Mouse (Mus musculus) MEL (cell line): ENCODE results near the gene Adamtsl4. TPM values are rescaled to one million over a fixed set of nuclear protein-coding genes. Genes with fewer than 3 reads are reported as not detected.

Source experiments
- DNase-seq: peaks from one replicate; pipeline ENCODE4 v3.0.0; 2011; ENCODE audit warnings: low read depth, low spot score
- H3K27ac ChIP-seq: 2 replicates; pipeline ENCODE4 v1.5.1; 2012; ENCODE audit warnings: low read depth, mild to moderate bottlenecking, control low read depth, low read length, moderate library complexity; ENCODE audit not compliant: control insufficient read depth
- H3K27me3 ChIP-seq, 2 experiments: fragments of 150-350 bp in 1 of 2; sonication (generic) in 1 of 2; 2 replicates each; pipeline ENCODE4 v1.6.1; 2012; ENCODE audit warnings: low read length in 2 of 2, mild to moderate bottlenecking in 2 of 2, improper control_type of control experiment in 1 of 2, moderate library complexity in 1 of 2; ENCODE audit not compliant: insufficient read depth in 2 of 2, control insufficient read depth in 1 of 2
- H3K36me3 ChIP-seq, 2 experiments: 2 replicates each; pipeline ENCODE4 v1.6.1; 2012 to 2014; ENCODE audit warnings: low read length in 2 of 2, improper control_type of control experiment in 1 of 2, inconsistent platforms in 1 of 2, mild to moderate bottlenecking in 1 of 2; ENCODE audit not compliant: insufficient read depth in 2 of 2, control insufficient read depth in 1 of 2
- H3K4me1 ChIP-seq, 2 experiments: fragments of 150-350 bp in 1 of 2; sonication (generic) in 1 of 2; 2 replicates each; pipeline ENCODE4 v1.6.1; 2012; ENCODE audit warnings: low read length in 2 of 2, improper control_type of control experiment in 1 of 2, mild to moderate bottlenecking in 1 of 2; ENCODE audit not compliant: insufficient read depth in 2 of 2, control insufficient read depth in 1 of 2
- H3K4me3 ChIP-seq, 2 experiments: fragments of 150-350 bp in 1 of 2; sonication (generic) in 1 of 2; 2 replicates each; pipeline ENCODE4 v1.5.1; 2012; ENCODE audit warnings: low read depth in 2 of 2, low read length in 2 of 2, mild to moderate bottlenecking in 2 of 2, moderate library complexity in 2 of 2, control low read depth in 1 of 2, improper control_type of control experiment in 1 of 2; ENCODE audit not compliant: control insufficient read depth in 1 of 2, insufficient read depth in 1 of 2
- H3K79me2 ChIP-seq: 2 replicates; pipeline ENCODE4 v1.6.1; 2012; ENCODE audit warnings: mild to moderate bottlenecking, low read length, moderate library complexity; ENCODE audit not compliant: control insufficient read depth, poor library complexity, insufficient read depth
- H3K9ac ChIP-seq: 2 replicates; pipeline ENCODE4 v1.6.1; 2012; ENCODE audit warnings: low read depth, mild to moderate bottlenecking, control low read depth, low read length, moderate library complexity; ENCODE audit not compliant: control insufficient read depth, poor library complexity, severe bottlenecking
- H3K9me3 ChIP-seq: fragments of 150-350 bp; sonication (generic); replicated peaks from 2 replicates; pipeline ENCODE4 v1.6.1; 2012; ENCODE audit warnings: mild to moderate bottlenecking, low read length, improper control_type of control experiment, moderate library complexity; ENCODE audit not compliant: insufficient read depth
- BHLHE40 ChIP-seq: IDR thresholded peaks from 2 replicates; pipeline ENCODE4 v1.6.1; 2012; ENCODE audit warnings: low read depth, mild to moderate bottlenecking, inconsistent platforms, low read length, improper control_type of control experiment, borderline replicate concordance
- CHD2 ChIP-seq: IDR thresholded peaks from 2 replicates; pipeline ENCODE4 v1.6.1; 2011; ENCODE audit warnings: low read length, improper control_type of control experiment
- E2F4 ChIP-seq: IDR thresholded peaks from 2 replicates; pipeline ENCODE4 v1.6.1; 2011; ENCODE audit warnings: low read depth, low read length, improper control_type of control experiment, borderline replicate concordance
- ELF1 ChIP-seq: IDR thresholded peaks from 2 replicates; pipeline ENCODE4 v1.6.1; 2014; ENCODE audit warnings: low read depth, mild to moderate bottlenecking, inconsistent platforms, low read length, improper control_type of control experiment, moderate library complexity
- EP300 ChIP-seq, 2 experiments: IDR thresholded peaks; 2 replicates each; pipeline ENCODE4 v1.6.1; 2011; ENCODE audit warnings: improper control_type of control experiment in 2 of 2, low read length in 2 of 2, low read depth in 1 of 2, mild to moderate bottlenecking in 1 of 2
- ETS1 ChIP-seq: IDR thresholded peaks from 2 replicates; pipeline ENCODE4 v1.6.1; 2012; ENCODE audit warnings: low read depth, mild to moderate bottlenecking, inconsistent platforms, low read length, improper control_type of control experiment, moderate library complexity
- GABPA ChIP-seq: IDR thresholded peaks from 2 replicates; pipeline ENCODE4 v1.6.1; 2012; ENCODE audit warnings: low read depth, mild to moderate bottlenecking, inconsistent platforms, low read length, improper control_type of control experiment, moderate library complexity
- KAT2A ChIP-seq: conservative IDR thresholded peaks from 2 replicates; pipeline ENCODE4 v1.6.1; 2012; ENCODE audit warnings: low read depth, low read length, improper control_type of control experiment, inconsistent platforms
- MAFK ChIP-seq: IDR thresholded peaks from 2 replicates; pipeline ENCODE4 v1.6.1; 2011; ENCODE audit warnings: low read depth, mild to moderate bottlenecking, low read length, improper control_type of control experiment, borderline replicate concordance
- MAX ChIP-seq: IDR thresholded peaks from 2 replicates; pipeline ENCODE4 v1.6.1; 2011; ENCODE audit warnings: low read length, improper control_type of control experiment
- POLR2AphosphoS2 ChIP-seq: IDR thresholded peaks from 2 replicates; pipeline ENCODE4 v1.6.1; 2011; ENCODE audit warnings: low read length, improper control_type of control experiment
- POLR2AphosphoS5 ChIP-seq: IDR thresholded peaks from 2 replicates; pipeline ENCODE4 v1.6.1; 2012; ENCODE audit warnings: low read depth, borderline replicate concordance, mild to moderate bottlenecking, inconsistent platforms, low read length, moderate library complexity, mixed read lengths
- SMC3 ChIP-seq: IDR thresholded peaks from 2 replicates; pipeline ENCODE4 v1.6.1; 2011; ENCODE audit warnings: low read depth, low read length, improper control_type of control experiment
- TCF12 ChIP-seq: IDR thresholded peaks from 2 replicates; pipeline ENCODE4 v1.6.1; 2014; ENCODE audit warnings: low read depth, mild to moderate bottlenecking, inconsistent platforms, low read length, improper control_type of control experiment, moderate library complexity
- UBTF ChIP-seq: IDR thresholded peaks from 2 replicates; pipeline ENCODE4 v1.6.1; 2012; ENCODE audit warnings: low read depth, mild to moderate bottlenecking, inconsistent platforms, low read length, improper control_type of control experiment, moderate library complexity, borderline replicate concordance; ENCODE audit not compliant: insufficient read depth
- USF1 ChIP-seq: IDR thresholded peaks from 2 replicates; pipeline ENCODE4 v1.6.1; 2014; ENCODE audit warnings: low read depth, mild to moderate bottlenecking, inconsistent platforms, low read length, improper control_type of control experiment, moderate library complexity
- ZC3H11A ChIP-seq: IDR thresholded peaks from 2 replicates; pipeline ENCODE4 v1.6.1; 2012; ENCODE audit warnings: low read depth, mild to moderate bottlenecking, inconsistent platforms, low read length, improper control_type of control experiment
- ZKSCAN1 ChIP-seq: IDR thresholded peaks from 2 replicates; pipeline ENCODE4 v1.6.1; 2012; ENCODE audit warnings: low read depth, mild to moderate bottlenecking, inconsistent platforms, low read length, improper control_type of control experiment, moderate library complexity
- ZMIZ1 ChIP-seq: IDR thresholded peaks from 2 replicates; pipeline ENCODE4 v1.6.1; 2012; ENCODE audit warnings: low read depth, mild to moderate bottlenecking, inconsistent platforms, low read length, improper control_type of control experiment, moderate library complexity
- ZNF384 ChIP-seq: IDR thresholded peaks from 2 replicates; pipeline ENCODE4 v1.6.1; 2012; ENCODE audit warnings: low read depth, mild to moderate bottlenecking, inconsistent platforms, low read length, improper control_type of control experiment
- polyA plus RNA-seq, 2 experiments: library from polyadenylated mRNA; stranded (reverse) in 1 of 2; unstranded in 1 of 2; fragments of >175 nt in 1 of 2; fragments of >200 nt in 1 of 2; gene quantifications; 2 replicates each; pipeline versions ENCODE4 v1.2.1 to v1.2.4; 2012; ENCODE audit warnings: low replicate concordance in 2 of 2, low read depth in 1 of 2; ENCODE audit not compliant: insufficient read length in 2 of 2, insufficient read depth in 1 of 2, missing spikeins in 1 of 2
- total RNA-seq: library from RNA; depleted of rRNA; stranded (reverse); fragments of 300-350 nt; gene quantifications from 2 replicates; pipeline ENCODE4 v1.2.3, GENCODE M21; 2012

Adamtsl4 gene
- total and polyA plus RNA-seq, 3 experiments = 0.27 to 0.88 TPM; not detected in 1

DNA sequence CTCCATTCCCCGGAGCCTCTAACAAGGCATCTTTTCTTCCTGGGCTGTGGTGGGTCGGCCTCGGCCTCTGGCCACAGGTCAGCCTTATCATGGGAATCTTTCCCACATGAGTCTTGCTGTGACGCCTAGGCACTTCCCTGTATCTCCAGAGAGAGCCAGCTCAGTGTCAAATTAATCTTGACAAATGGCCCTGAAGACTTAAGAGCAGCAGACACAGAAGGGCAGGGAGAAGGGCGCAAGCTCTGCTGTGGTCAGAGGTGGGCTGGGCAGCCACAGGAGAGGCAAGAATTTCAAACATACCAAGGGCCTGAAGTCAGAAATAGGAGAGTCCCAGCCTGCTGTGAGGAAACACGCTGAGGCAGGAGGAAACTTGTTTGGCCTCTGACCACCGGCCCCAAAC lies 8.6 kb upstream of the Adamtsl4 start:
- DNase-seq = no peak
- H3K79me2 ChIP-seq = no peaks in the 10 kb centered on the region
- TF ChIP-seq GABPA (no peak), ETS1 (no peak)
- H3K27me3 ChIP-seq = no peaks in the 10 kb centered on the region
- H3K9ac ChIP-seq = no peak overlapping the region
- no peaks in the 10 kb centered on the region for H3K9me3 ChIP-seq
- H3K36me3 ChIP-seq = no peaks in the 10 kb centered on the region
- no peak overlapping the region for H3K4me3 ChIP-seq
- H3K27ac ChIP-seq = no peak overlapping the region
- peaks cover 0 to 7% of the 10 kb centered on the region in 2 experiments; a peak in 1 of 4 replicates for H3K4me1 ChIP-seq

DNA sequence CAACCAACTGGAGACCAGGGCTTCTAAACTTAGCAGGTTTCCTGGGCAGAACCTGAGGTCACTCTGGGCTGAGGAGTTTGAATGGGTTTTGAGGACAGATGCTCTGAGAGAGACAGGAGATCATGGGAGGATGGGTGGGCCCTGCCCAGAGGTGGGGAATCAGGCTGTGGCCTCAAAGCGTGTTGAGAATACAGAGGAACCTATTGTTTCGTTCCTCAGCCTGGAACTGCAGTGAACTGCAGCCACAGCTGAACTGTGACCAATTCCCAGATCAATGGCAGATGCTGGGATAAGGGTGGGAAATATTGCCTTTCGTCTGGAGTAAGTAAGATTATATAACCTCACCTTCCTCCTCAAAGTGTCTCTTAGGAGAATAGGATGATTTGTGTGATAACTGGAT lies 8.1 kb upstream of the Adamtsl4 start:
- no peaks in the 10 kb centered on the region for H3K9me3 ChIP-seq
- H3K4me1 ChIP-seq = peaks cover 0 to 7% of the 10 kb centered on the region in 2 experiments; a peak in 1 of 4 replicates
- no peak for DNase-seq
- H3K9ac ChIP-seq = no peak overlapping the region
- H3K36me3 ChIP-seq = no peaks in the 10 kb centered on the region
- TF ChIP-seq BHLHE40 (no peak), USF1 (no peak), ZNF384 (no peak), TCF12 (no peak), UBTF (no peak), ELF1 (no peak), ZC3H11A (no peak), ZMIZ1 (no peak), MAX (no peak), E2F4 (no peak), POLR2AphosphoS5 (no peak), CHD2 (no peak), KAT2A (no peak), EP300 (IDR thresholded peaks at IDR 0.05; ENCODE audit: low read depth in 1 of 2, low read length in 2 of 2) (no peak), ZKSCAN1 (no peak), MAFK (no peak), GABPA (no peak), SMC3 (no peak), POLR2AphosphoS2 (no peak)
- H3K27me3 ChIP-seq = no peaks in the 10 kb centered on the region
- no peak overlapping the region for H3K27ac ChIP-seq
- no peak overlapping the region for H3K4me3 ChIP-seq
- no peaks in the 10 kb centered on the region for H3K79me2 ChIP-seq
